Mouse (Mus musculus): ENCODE results near the gene Krt12.

DNA sequence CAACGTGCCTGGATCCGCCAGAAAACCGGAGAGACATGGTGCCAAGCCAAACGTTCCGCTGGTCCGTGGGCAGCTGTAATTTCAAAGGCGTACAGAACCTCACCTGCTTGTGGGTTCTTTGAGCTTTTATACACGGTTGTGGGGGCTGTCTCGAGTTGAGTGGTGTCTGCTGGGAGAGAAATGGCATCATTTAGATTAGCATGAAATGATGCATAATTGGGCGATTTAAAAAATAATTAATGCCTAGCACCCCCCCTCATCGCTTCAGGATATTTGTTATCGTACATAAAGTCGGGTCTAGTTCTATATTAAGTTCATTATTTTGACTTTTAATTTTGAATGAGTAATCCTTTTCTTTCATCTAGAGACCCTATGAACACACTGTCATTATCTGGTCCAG lies 47.3 kb downstream of the Krt12 start, which contains the start of gene Krt28:
- TF ChIP-seq CTCF (IDR thresholded peaks at IDR 0.05; ENCODE audit: low read depth, low read length) (no peak), GATA1 (IDR thresholded peaks at IDR 0.05; ENCODE audit: borderline replicate concordance, low read length) (no peak), TAL1 (conservative IDR thresholded peaks at IDR 0.05; ENCODE audit: low read depth, low read length) (no peak)
